Mouse (Mus musculus) bone marrow, adult 2 months (tissue): Measurements from ENCODE around the gene Ezr. TPM values are rescaled to one million over a fixed set of nuclear protein-coding genes. Genes with fewer than 3 reads are reported as not detected.
A peak's percentile ranks its signal among the peaks of the same experiment; 100 is the strongest.

Experiments used
- H3K27ac ChIP-seq: fragments of 200-500 bp; 2 replicates; pipeline ENCODE4 v1.5.1; 2012; ENCODE audit warnings: low read depth, mild to moderate bottlenecking, control low read depth, inconsistent platforms, low read length; ENCODE audit not compliant: control insufficient read depth, poor library complexity, insufficient read depth
- H3K4me1 ChIP-seq: fragments of 200-500 bp; 2 replicates; pipeline ENCODE4 v1.6.1; 2011; ENCODE audit warnings: low read length; ENCODE audit not compliant: control insufficient read depth, insufficient read depth
- H3K4me3 ChIP-seq: fragments of 200-500 bp; replicated peaks from 2 replicates; pipeline ENCODE3; 2011; ENCODE audit warnings: mild to moderate bottlenecking, low read depth, low read length, control low read depth; ENCODE audit not compliant: control insufficient read depth
- CTCF ChIP-seq: fragments of 200-500 bp; IDR thresholded peaks from 2 replicates; pipeline ENCODE4 v1.5.1; 2011; ENCODE audit warnings: low read length, control low read depth; ENCODE audit not compliant: control insufficient read depth, insufficient read depth
- POLR2A ChIP-seq: fragments of 200-500 bp; IDR thresholded peaks from 2 replicates; pipeline ENCODE4 v1.6.1; 2011; ENCODE audit warnings: low read depth, mild to moderate bottlenecking, control low read depth, low read length, borderline replicate concordance; ENCODE audit not compliant: control insufficient read depth
- WGBS: fragments of 180-500 bp; shearing (Covaris S2); methylation state at CpG from one replicate; pipeline ENCODE4 v1.1.7; 2018; 5-methylcytosine and 5-hydroxymethylcytosine counted together
- polyA plus RNA-seq: library from polyadenylated mRNA; stranded (reverse); fragments of >200 nt; gene quantifications from 2 replicates; pipeline ENCODE4 v1.2.4, GENCODE M21; 2011; ENCODE audit warnings: low replicate concordance; ENCODE audit not compliant: missing spikeins, insufficient read depth, insufficient read length

The Ezr gene
- polyA plus RNA-seq, result 71.7 and 82.0 TPM in 2 replicates

DNA sequence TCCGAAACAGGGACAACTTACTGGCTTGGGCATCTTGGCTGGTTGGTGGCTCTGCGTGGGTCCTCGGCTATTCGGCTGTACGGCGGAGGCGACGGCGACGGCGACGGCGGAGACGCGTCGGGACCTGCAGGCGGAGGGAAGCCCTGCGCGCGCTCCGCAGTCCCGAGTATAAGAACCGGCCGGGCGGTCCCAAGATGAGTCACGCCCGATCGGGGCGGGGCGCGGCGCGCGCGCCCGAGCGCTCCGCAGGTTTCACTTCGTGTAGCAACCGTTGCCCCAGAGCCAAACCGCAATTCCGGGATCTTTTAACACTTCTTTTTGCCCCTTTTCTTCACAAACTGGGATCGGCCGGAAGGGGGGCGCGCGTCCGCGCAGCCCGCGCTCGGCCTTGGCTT is at the start of gene Ezr:
Ezr (minus strand) TSS at position 174 of the 395 bp plus-strand sequence.
- WGBS, result under 1% methylated on average over 52 of the region's 52 CpGs
- H3K27ac ChIP-seq, result peak within 1 kb of the TSS; percentile 94
- peaks cover 3% of the 10 kb centered on the region for H3K4me1 ChIP-seq
- H3K4me3 ChIP-seq, result peak within 1 kb of the TSS; percentile 94
- TF ChIP-seq POLR2A (peak; percentile 99), CTCF (no peak)

DNA sequence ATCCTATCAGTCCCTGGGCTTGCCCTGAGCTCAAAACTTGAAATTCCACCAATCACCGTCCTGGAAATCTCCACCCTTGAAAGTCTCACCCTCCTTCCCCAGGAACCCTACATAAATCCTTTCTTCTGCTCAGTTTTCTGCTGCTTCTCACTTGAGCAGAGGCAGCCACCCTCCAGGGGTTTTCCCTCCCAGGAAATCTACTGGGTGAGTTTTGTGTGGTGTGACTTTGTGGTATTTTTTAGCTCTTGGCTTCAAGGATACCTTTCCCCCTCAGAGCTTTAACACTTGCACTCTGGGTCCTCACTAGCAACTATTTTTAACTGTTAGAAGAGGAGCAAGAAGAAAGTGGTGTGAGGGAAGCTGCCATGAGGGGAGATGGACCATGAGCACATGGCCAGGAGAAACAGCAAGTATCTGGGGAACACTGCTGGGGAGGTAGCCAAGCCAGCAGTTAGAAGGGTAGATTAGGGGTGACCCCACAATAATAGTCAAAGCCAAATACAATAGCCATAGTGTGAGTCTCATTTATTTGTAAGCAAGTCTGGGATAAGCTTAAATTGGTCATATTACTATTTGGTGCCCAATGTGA is 47.5 kb upstream of the Ezr start:
- Histone ChIP-seq H3K4me3 (no peak overlapping the region), H3K4me1 (peaks cover 2% of the 10 kb centered on the region; the same call in 1 of the 2 replicates), H3K27ac (no peak overlapping the region)
- WGBS, result 79% methylated on average over 1 of the region's 1 CpGs
- no peak for TF ChIP-seq POLR2A
- TF ChIP-seq CTCF, result no peak

DNA sequence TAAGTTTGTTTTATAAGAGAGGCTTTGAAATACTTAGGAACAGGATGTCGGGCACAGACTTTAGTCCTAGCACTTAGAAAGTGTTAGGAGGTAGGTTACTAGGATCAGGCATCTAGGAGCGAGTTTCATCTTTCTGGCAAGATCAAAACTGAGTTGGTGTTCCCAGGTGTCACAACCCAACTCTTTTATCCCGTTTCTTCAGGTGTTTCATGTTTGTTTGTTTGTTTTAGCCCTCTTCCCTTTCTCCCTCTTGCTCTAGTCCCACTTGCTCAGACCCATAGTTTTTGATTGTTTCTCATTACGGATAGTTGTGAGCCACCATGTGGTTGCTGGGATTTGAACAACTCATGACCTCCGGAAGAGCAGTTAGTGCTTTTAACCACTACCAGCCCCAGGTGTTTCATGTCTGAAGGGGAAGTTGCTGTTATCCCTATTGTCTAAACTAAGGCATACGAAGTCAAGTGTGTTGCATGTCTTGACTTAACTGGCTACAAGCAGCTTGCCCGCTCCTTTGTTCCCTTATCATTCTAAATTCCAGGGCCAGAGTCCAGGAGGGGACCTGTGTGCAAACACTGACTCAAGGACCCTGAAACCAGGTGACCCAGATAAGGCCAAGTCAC is 46.1 kb upstream of the Ezr start:
- TF ChIP-seq CTCF (no peak), POLR2A (no peak)
- H3K27ac ChIP-seq, result peak overlapping the region; percentile 98
- 37% methylated on average over 7 of the region's 7 CpGs for WGBS
- peak overlapping the region; percentile 63 for H3K4me3 ChIP-seq
- H3K4me1 ChIP-seq, result peaks cover 2% of the 10 kb centered on the region; the same call in 1 of the 2 replicates

DNA sequence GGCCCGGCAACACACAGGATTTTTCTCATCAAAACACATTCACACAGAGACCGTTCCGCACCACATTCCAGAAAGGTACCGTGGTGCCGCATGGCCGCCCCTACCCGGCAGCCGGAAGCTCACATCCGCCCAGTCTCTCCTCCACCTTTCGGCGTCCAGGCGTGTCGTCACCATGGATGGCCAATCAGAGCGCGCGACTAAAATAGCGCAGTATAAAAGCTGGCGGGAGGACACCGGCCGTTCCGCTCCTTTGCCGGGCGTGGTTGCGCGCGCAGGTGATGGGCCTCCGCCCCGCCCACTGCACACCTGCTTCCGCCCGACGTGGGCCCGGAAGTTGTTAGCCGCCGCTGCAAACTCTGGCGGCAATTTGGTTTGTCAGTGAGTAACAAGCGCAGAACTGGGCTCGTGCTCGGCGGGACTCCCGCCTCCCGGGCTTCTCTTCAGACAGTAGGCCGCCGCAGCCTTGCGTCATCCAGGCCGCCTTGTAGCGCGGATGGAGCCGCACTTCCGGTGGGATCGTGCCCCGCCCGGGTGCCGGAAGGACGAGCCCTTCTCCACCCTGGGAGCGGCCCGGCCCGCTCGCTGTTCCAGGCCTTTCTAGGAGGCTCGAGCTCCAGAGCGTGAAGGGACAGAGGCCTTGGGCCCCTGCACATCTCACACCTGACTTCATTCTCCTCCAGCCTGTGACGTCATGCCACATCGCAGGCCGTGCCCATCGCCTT is 45.3 kb upstream of the Ezr start:
- WGBS, result 1% methylated on average over 64 of the region's 64 CpGs
- peaks cover 2% of the 10 kb centered on the region; the same call in 1 of the 2 replicates for H3K4me1 ChIP-seq
- H3K27ac ChIP-seq, result peak overlapping the region; percentile 98
- TF ChIP-seq POLR2A (peak; percentile 93), CTCF (no peak)
- peak overlapping the region; percentile 63 for H3K4me3 ChIP-seq

DNA sequence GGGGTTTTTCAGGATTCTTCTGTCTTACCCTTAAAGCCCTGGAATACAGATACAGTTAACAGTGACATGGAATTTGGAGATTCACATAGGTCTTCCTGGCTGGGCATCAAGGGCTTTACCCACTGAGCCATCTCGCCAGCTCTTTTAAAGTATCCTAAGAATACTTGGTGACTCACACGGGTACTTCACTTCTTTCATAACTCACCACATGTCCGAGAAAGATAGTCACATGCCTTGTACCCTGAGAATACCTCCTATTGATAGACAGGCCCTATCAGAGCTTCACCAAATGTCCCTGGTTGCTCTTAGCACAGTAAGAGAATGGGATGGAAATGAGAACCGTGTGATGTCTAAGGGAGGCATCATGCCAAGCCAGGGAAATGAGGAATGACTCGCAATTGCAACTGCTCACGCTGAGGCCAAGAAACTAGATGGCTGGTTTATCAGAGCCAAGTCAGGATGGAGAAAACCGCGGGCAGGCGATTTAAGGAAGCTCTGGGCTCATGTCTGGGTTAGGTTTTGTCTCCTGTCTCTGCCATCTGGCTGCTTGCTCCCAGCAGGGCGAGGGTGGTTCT is 44.7 kb upstream of the Ezr start:
- Histone ChIP-seq H3K4me1 (peaks cover 2% of the 10 kb centered on the region; the same call in 1 of the 2 replicates), H3K27ac (peak overlapping the region; percentile 98), H3K4me3 (peak overlapping the region; percentile 63)
- TF ChIP-seq CTCF (no peak), POLR2A (no peak)
- 2% methylated on average over 10 of the region's 10 CpGs for WGBS

DNA sequence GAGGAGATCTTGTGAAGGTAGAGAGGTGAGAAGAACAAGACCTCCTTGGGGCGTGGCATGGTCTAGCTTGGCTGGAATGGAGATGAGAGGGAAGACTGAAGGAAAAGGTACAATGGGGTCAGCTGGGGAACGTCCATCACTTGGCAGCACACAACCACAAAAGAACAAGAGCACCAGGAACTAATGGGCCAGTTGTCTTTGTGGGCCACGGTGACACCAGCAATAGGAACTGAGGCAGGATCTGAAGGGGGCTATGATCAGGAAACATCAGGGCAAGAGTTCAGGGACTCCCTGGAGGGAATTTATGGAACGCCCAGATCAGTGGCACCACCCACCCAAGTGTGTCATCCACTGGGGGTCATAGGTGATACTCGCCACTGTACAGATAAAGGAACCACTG is 34.2 kb upstream of the Ezr start:
- H3K4me1 ChIP-seq, result peaks cover 9% of the 10 kb centered on the region
- no peak overlapping the region for H3K4me3 ChIP-seq
- H3K27ac ChIP-seq, result peak overlapping the region; percentile 75

DNA sequence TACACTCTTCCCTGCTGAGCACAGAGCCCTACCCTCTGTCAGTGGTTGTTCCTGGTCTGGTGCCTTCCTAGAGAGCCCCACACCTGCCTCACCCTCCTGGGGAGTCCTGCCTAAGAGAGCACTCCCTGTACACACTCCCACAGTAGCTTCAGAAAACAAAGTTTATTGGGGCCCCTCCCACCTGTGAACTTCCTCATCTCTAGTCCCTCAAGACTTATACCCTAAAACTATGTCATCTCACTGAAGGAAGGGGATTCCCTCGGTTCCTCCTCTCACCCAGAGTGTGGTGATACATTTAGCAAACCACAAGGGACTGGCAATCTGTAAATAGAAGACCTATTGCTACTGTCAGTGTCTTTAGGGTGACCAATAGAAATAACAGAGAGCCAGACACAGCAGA is 33.6 kb upstream of the Ezr start:
- TF ChIP-seq POLR2A, result no peak
- TF ChIP-seq CTCF, result no peak
- H3K4me1 ChIP-seq, result peaks cover 9% of the 10 kb centered on the region
- H3K4me3 ChIP-seq, result no peak overlapping the region
- 2% methylated on average over 1 of the region's 1 CpGs for WGBS
- H3K27ac ChIP-seq, result peak overlapping the region; percentile 75; the same call in 1 of the 2 replicates

More for the DNA sequence above, 34.2 kb upstream of the Ezr start:
- TF ChIP-seq POLR2A (no peak), CTCF (no peak)
- WGBS, result 77% methylated on average over 5 of the region's 5 CpGs

DNA sequence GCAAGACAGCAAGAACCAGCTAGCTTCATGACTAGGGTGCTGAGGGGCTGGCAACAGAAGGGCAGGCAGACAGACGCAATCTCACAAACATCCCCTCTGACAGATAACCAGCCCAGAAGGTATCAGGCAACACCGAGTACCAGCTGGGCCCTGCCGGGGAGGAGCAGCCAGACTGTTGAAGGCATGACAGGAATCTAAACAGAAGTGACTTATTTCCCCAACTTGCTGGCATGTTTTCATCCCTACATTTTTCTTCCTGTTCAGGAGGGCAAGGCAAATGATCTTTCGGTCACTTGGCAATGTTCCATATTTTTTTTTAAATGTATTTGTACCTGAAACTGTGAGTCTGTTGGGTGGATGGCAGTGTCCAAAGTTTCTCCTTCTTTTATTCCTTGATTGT is 32.1 kb upstream of the Ezr start:
- H3K4me3 ChIP-seq, result no peak overlapping the region
- no peak for TF ChIP-seq CTCF
- TF ChIP-seq POLR2A, result no peak
- H3K27ac ChIP-seq, result no peak overlapping the region
- 53% methylated on average over 4 of the region's 4 CpGs for WGBS
- peaks cover 9% of the 10 kb centered on the region for H3K4me1 ChIP-seq
